Mouse (Mus musculus): ENCODE results near the gene Nfib. TPM values are rescaled to one million over a fixed set of nuclear protein-coding genes. Genes with fewer than 3 reads are reported as not detected.

Gene Nfib
- 35.8 and 38.4 TPM in 2 replicates for polyA plus RNA-seq (2015; fragmentation: Nextera tagmentation; extraction: Ambion mirVana)

DNA sequence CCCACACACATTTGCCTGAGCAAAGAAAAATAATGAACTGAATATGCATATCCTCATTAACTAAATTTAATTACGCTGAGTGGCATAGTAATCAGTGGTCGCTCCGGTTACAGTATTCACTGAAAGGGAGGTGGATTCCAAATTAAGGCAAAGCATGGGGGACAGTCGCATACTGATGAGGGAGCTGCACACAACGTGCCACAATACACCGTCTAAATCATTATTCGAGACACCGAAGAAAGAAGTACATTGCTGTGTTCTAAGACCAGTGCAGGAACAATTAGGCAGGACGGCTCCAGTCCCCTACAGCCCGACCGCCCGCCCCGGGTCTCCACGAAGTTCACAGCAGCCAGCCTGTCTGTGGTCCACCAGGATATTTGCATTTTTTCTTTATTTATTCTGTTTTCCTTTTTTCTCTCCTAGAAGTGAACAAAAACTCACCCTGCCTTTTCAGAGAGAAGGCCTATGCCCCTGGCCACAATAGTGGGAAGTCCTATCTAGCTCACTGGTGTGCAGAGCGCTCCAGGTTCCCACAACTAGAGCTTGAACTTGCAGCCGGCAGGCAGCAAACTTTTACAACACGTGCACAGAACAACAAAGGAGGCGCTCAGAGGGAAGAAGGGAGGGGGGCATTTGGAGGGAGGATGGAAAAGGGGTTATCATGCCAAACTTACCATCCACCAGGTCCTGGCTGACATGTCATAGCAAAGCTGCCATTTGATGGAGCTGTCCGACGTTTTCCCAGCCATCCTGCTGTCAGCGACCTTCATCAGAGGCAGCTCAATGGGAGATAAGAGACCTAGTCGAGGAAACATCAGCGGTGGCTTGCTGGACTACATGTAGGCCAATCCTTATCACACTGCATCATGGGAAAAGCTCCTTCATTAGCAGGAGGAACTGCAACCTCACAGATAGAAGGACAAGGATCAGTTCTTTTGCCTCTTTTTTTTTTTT, at the start of gene Nfib:
Gene Nfib, minus strand, starts transcription at position 910 of the 954 bp plus-strand sequence.

Other genes starting within 250 kb of the Nfib start
- gene Zdhhc21, start 154.2 kb upstream of the Nfib start, polyA plus RNA-seq (2015; fragmentation: Nextera tagmentation; extraction: Ambion mirVana) = 5.1 and 8.6 TPM in 2 replicates
- not detected in 2 replicates for gene Cer1, start 179.4 kb upstream of the Nfib start, polyA plus RNA-seq (2015; fragmentation: Nextera tagmentation; extraction: Ambion mirVana)

Data from urinary bladder, postnatal 0 days (tissue).